Mouse (Mus musculus): Measurements from ENCODE around the gene Pip4p1. TPM values are rescaled to one million over a fixed set of nuclear protein-coding genes. Genes with fewer than 3 reads are reported as not detected.
"Not testable (repeated sequence)": the region's sequence is repeated elsewhere in the genome, so short reads cannot be mapped to it uniquely, and the experiment has no call there.

The Pip4p1 gene
- polyA plus RNA-seq, 1 experiment from 2014 or later: 24.5 TPM

DNA sequence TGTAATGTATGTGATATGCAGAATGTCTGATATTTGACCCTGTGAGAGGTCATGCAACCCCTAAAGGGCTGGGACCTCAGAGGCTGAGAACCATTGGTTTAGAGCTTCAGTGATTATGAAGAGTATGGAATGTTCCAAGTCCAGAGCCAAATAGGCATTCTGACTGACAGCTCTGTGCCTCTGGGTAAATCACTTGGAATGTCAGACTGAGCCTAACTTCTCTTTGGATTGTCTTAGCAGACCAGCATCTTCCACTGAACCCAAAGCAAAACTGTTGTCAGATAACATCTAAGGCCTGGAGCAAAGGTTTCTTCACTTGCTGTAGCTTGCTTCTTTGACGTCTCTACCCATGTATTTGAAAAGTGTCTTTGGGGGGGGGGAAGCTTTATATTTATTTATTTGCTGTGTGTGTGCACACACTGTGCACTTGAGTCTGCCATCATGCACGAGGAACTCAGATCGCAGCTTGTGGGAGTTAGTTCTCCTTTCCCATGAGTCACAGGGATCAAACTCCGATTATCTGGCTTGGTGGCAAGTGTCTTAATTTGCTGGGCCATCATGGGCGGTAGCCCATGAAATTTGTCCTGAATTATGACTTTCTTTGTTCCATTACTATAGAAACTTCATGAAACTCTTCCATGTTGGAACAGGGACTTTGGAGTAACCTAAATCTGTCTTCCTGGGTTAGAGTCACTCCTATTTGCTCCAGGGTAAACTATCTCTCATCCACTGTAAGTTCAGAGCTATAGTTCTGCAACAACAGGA is 37.7 kb upstream of the Pip4p1 start:
- Histone ChIP-seq H3K9ac (no peak overlapping the region), H3K36me3 (replicated peaks) (peaks cover 8% of the 10 kb centered on the region), H3K9me3 (replicated peaks) (no peaks in the 10 kb centered on the region), H3K4me3 (replicated peaks) (no peak overlapping the region), H3K4me1 (replicated peaks) (peaks cover 4% of the 10 kb centered on the region; the same call in 1 of the 2 replicates), H3K4me2 (no peak overlapping the region), H3K27me3 (no peaks in the 10 kb centered on the region), H3K27ac (replicated peaks) (no peak overlapping the region)
- ATAC-seq (ENCODE audit: insufficient read depth): no peak
- WGBS (ENCODE audit: insufficient replicate concordance): 68% methylated on average over 5 of the region's 5 CpGs

- not testable (repeated sequence) for H3K9me3 ChIP-seq (replicated peaks); H3K9ac ChIP-seq; H3K27me3 ChIP-seq
- H3K4me3 ChIP-seq (replicated peaks): peak overlapping the region; percentile 10; the same call in 1 of the 2 replicates
- peak overlapping the region; percentile 57 for H3K4me2 ChIP-seq
- peaks cover 34% of the 10 kb centered on the region for H3K4me1 ChIP-seq (replicated peaks)
- H3K27ac ChIP-seq (replicated peaks): peak overlapping the region; percentile 85
- peaks cover 13% of the 10 kb centered on the region; the same call in 1 of the 2 replicates for H3K36me3 ChIP-seq (replicated peaks)
- WGBS (ENCODE audit: insufficient replicate concordance): 35% methylated on average over 5 of the region's 5 CpGs
- ATAC-seq (ENCODE audit: insufficient read depth): peak; percentile 70
Observed at GRCm38 (mm10) chr14:50958289-50958995, 27.8 kb upstream of the Pip4p1 start.

DNA sequence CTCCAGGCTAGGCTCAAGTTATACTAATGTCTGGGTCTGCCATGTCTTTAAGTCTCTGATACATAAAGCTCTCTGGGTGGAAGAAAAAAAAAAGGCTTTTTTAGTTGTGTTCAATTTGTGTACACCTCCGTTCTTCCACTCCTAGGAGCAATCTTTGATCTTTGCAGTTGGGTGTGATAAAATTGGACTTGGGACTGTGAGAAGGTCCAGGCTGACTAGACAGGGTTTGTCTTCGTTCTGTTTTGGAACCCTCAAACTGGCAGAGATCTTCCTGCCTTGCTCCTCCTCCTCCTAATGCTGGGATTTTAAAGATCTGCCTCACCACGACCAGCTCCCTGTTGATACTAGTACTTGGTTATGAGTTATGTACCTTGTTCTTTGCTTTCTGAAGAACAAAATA is 26.5 kb upstream of the Pip4p1 start:
- Histone ChIP-seq H3K4me2 (peak overlapping the region; percentile 71), H3K9ac (peak overlapping the region; percentile 50; the same call in 1 of the 2 replicates), H3K36me3 (replicated peaks) (peaks cover 15% of the 10 kb centered on the region), H3K4me1 (replicated peaks) (peaks cover 34% of the 10 kb centered on the region), H3K27ac (replicated peaks) (peak overlapping the region; percentile 90), H3K4me3 (replicated peaks) (peak overlapping the region; percentile 57)
- ATAC-seq (ENCODE audit: insufficient read depth); H3K27me3 ChIP-seq; H3K9me3 ChIP-seq (replicated peaks): not testable (repeated sequence)
- WGBS (ENCODE audit: insufficient replicate concordance): 15% methylated on average over 3 of the region's 3 CpGs

DNA sequence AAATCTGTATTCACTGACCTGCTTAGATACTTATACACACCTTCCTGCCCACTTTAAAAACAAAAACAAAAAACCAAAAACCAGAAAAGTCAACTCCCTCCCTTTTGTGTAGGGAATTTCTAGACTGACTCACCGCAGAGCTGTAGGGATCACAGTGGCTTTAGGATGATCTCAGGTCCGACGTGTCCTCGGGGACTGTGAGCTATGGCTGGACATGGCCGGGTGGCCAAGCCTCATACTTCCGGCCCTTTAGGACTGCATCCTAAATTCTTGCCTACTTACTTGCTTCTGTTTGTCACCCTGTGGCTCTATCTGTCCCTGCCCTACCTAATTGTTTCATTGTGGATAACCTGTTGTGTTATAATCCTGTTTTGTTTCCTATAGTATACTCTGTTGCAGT is 26.1 kb upstream of the Pip4p1 start:
- ATAC-seq (ENCODE audit: insufficient read depth); H3K27me3 ChIP-seq; H3K9me3 ChIP-seq (replicated peaks): not testable (repeated sequence)
- WGBS (ENCODE audit: insufficient replicate concordance): 76% methylated on average over 6 of the region's 6 CpGs
- Histone ChIP-seq H3K4me3 (replicated peaks) (peak overlapping the region; percentile 57), H3K36me3 (replicated peaks) (peaks cover 19% of the 10 kb centered on the region), H3K9ac (peak overlapping the region; percentile 50), H3K4me1 (replicated peaks) (peaks cover 34% of the 10 kb centered on the region), H3K27ac (replicated peaks) (peak overlapping the region; percentile 90), H3K4me2 (peak overlapping the region; percentile 71)

GRCm38 (mm10) chr14:50955942-50956508 is 25.4 kb upstream of the Pip4p1 start, which contains the start of gene Pnp2:
Pnp2 (plus strand) TSS chr14:50955992.
- not testable (repeated sequence) for H3K9me3 ChIP-seq (replicated peaks); H3K27me3 ChIP-seq
- H3K4me2 ChIP-seq: peak within 1 kb of the TSS; percentile 71
- 11% methylated on average over 19 of the region's 19 CpGs for WGBS (ENCODE audit: insufficient replicate concordance)
- H3K4me1 ChIP-seq (replicated peaks): peaks cover 34% of the 10 kb centered on the region
- peak within 1 kb of the TSS; percentile 57 for H3K4me3 ChIP-seq (replicated peaks)
- peak within 1 kb of the TSS; percentile 50 for H3K9ac ChIP-seq
- peak within 1 kb of the TSS; percentile 90 for H3K27ac ChIP-seq (replicated peaks)
- ATAC-seq (ENCODE audit: insufficient read depth): peak; percentile 82
- peaks cover 26% of the 10 kb centered on the region for H3K36me3 ChIP-seq (replicated peaks)

GRCm38 (mm10) chr14:50955487-50955886 is 24.8 kb upstream of the Pip4p1 start:
- Histone ChIP-seq H3K9me3 (replicated peaks) (no peaks in the 10 kb centered on the region), H3K36me3 (replicated peaks) (peaks cover 29% of the 10 kb centered on the region), H3K9ac (no peak overlapping the region), H3K4me1 (replicated peaks) (peaks cover 34% of the 10 kb centered on the region), H3K4me3 (replicated peaks) (no peak overlapping the region; the same call in 1 of the 2 replicates), H3K27ac (replicated peaks) (peak overlapping the region; percentile 90), H3K27me3 (no peaks in the 10 kb centered on the region), H3K4me2 (peak overlapping the region; percentile 71)
- ATAC-seq (ENCODE audit: insufficient read depth): no peak
- 63% methylated on average over 10 of the region's 10 CpGs for WGBS (ENCODE audit: insufficient replicate concordance)

GRCm38 (mm10) chr14:50945526-50945925 is 14.9 kb upstream of the Pip4p1 start:
- peaks cover 21% of the 10 kb centered on the region for H3K4me1 ChIP-seq (replicated peaks)
- peaks cover 29% of the 10 kb centered on the region for H3K36me3 ChIP-seq (replicated peaks)
- peak overlapping the region; percentile 84 for H3K4me2 ChIP-seq
- peak overlapping the region; percentile 93 for H3K27ac ChIP-seq (replicated peaks)
- not testable (repeated sequence) for H3K9me3 ChIP-seq (replicated peaks); ATAC-seq (ENCODE audit: insufficient read depth); H3K27me3 ChIP-seq
- WGBS (ENCODE audit: insufficient replicate concordance): 6% methylated on average over 3 of the region's 3 CpGs
- peak overlapping the region; percentile 68 for H3K9ac ChIP-seq
- peak overlapping the region; percentile 70 for H3K4me3 ChIP-seq (replicated peaks)

DNA sequence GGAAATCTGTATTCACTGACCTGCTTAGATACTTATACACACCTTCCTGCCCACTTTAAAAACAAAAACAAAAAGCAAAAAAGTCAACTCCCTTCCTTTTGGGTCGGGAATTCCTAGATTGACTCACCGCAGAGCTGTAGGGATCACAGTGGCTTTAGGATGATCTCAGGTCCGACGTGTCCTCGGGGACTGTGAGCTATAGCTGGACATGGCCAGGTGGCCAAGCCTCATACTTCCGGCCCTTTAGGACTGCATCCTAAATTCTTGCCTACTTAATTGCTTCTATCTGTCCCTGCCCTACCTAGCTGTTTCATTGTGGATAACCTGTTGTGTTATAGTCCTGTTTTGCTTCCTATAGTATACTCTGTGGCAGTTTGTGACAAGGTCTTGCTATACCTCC is 14.4 kb upstream of the Pip4p1 start:
- peak overlapping the region; percentile 68 for H3K9ac ChIP-seq
- H3K27ac ChIP-seq (replicated peaks): peak overlapping the region; percentile 93
- peaks cover 21% of the 10 kb centered on the region for H3K4me1 ChIP-seq (replicated peaks)
- WGBS (ENCODE audit: insufficient replicate concordance): 6% methylated on average over 6 of the region's 6 CpGs
- peak overlapping the region; percentile 70 for H3K4me3 ChIP-seq (replicated peaks)
- ATAC-seq (ENCODE audit: insufficient read depth); H3K27me3 ChIP-seq; H3K9me3 ChIP-seq (replicated peaks): not testable (repeated sequence)
- peaks cover 25% of the 10 kb centered on the region for H3K36me3 ChIP-seq (replicated peaks)
- H3K4me2 ChIP-seq: peak overlapping the region; percentile 84

- not testable (repeated sequence) for H3K9me3 ChIP-seq (replicated peaks); H3K27me3 ChIP-seq
- H3K27ac ChIP-seq (replicated peaks): peak overlapping the region; percentile 93
- H3K9ac ChIP-seq: peak overlapping the region; percentile 68
- peak overlapping the region; percentile 70 for H3K4me3 ChIP-seq (replicated peaks)
- H3K36me3 ChIP-seq (replicated peaks): peaks cover 24% of the 10 kb centered on the region
- peak overlapping the region; percentile 84 for H3K4me2 ChIP-seq
- WGBS (ENCODE audit: insufficient replicate concordance): 0% methylated on average over 15 of the region's 15 CpGs
- H3K4me1 ChIP-seq (replicated peaks): peaks cover 21% of the 10 kb centered on the region
- ATAC-seq (ENCODE audit: insufficient read depth): peak; percentile 89
Observed at GRCm38 (mm10) chr14:50944668-50945033, 14.0 kb upstream of the Pip4p1 start.

GRCm38 (mm10) chr14:50943932-50944667 is 13.4 kb upstream of the Pip4p1 start, which contains the start of gene Gm49342:
Gm49342 (plus strand) TSS chr14:50944517.
- H3K36me3 ChIP-seq (replicated peaks): peaks cover 18% of the 10 kb centered on the region
- peak within 1 kb of the TSS; percentile 93 for H3K27ac ChIP-seq (replicated peaks)
- H3K9me3 ChIP-seq (replicated peaks): no peaks in the 10 kb centered on the region
- H3K4me2 ChIP-seq: peak within 1 kb of the TSS; percentile 84
- H3K9ac ChIP-seq: peak within 1 kb of the TSS; percentile 68
- 5% methylated on average over 31 of the region's 31 CpGs for WGBS (ENCODE audit: insufficient replicate concordance)
- H3K27me3 ChIP-seq: 0 out of 2 replicates have a peak, but pooled peaks cover 3% of the 10 kb centered on the region
- H3K4me1 ChIP-seq (replicated peaks): peaks cover 21% of the 10 kb centered on the region
- peak within 1 kb of the TSS; percentile 70 for H3K4me3 ChIP-seq (replicated peaks)
- ATAC-seq (ENCODE audit: insufficient read depth): peak; percentile 98
